Mouse (Mus musculus) midbrain, embryonic 10.5 days (tissue): ENCODE data around the gene Prpf39. TPM values are rescaled to one million over a fixed set of nuclear protein-coding genes. Genes with fewer than 3 reads are reported as not detected.
A peak's percentile ranks its signal among the peaks of the same experiment; 100 is the strongest.

Experiments used
- DNase-seq: peaks from one replicate; pipeline ENCODE4 v3.0.0-alpha.2; 2017; ENCODE audit warnings: low spot score
- H3K27ac ChIP-seq: fragments of 300-500 bp; sonication (generic); replicated peaks from 2 replicates; pipeline ENCODE4 v1.5.1; 2016; ENCODE audit warnings: mild to moderate bottlenecking
- H3K27me3 ChIP-seq: fragments of 300-500 bp; sonication (generic); 2 replicates; pipeline ENCODE4 v1.6.1; 2016; ENCODE audit warnings: low read depth, mild to moderate bottlenecking; ENCODE audit not compliant: poor library complexity, severe bottlenecking
- H3K36me3 ChIP-seq: fragments of 300-500 bp; sonication (generic); 2 replicates; pipeline ENCODE4 v1.6.1; 2016; ENCODE audit warnings: mild to moderate bottlenecking, moderate library complexity
- H3K4me1 ChIP-seq: fragments of 300-500 bp; sonication (generic); 2 replicates; pipeline ENCODE4 v1.6.1; 2016
- H3K4me3 ChIP-seq: fragments of 300-500 bp; sonication (generic); 2 replicates; pipeline ENCODE4 v1.5.1; 2016; ENCODE audit warnings: mild to moderate bottlenecking, moderate library complexity
- H3K9me3 ChIP-seq: fragments of 300-500 bp; sonication (generic); replicated peaks from 2 replicates; pipeline ENCODE4 v1.6.1; 2016; ENCODE audit warnings: mild to moderate bottlenecking
- WGBS: fragments of 180-500 bp; shearing (Covaris S2); methylation state at CpG from one replicate; pipeline ENCODE4 v1.1.7; 2016; 5-methylcytosine and 5-hydroxymethylcytosine counted together
- polyA plus RNA-seq: library from polyadenylated mRNA; unstranded; fragments of >200 nt; fragmentation: Nextera tagmentation; extraction: Ambion mirVana; gene quantifications from 2 replicates; pipeline ENCODE4 v1.2.1, GENCODE M21; 2016

Gene Prpf39
- 59.5 and 61.8 TPM in 2 replicates for polyA plus RNA-seq

DNA sequence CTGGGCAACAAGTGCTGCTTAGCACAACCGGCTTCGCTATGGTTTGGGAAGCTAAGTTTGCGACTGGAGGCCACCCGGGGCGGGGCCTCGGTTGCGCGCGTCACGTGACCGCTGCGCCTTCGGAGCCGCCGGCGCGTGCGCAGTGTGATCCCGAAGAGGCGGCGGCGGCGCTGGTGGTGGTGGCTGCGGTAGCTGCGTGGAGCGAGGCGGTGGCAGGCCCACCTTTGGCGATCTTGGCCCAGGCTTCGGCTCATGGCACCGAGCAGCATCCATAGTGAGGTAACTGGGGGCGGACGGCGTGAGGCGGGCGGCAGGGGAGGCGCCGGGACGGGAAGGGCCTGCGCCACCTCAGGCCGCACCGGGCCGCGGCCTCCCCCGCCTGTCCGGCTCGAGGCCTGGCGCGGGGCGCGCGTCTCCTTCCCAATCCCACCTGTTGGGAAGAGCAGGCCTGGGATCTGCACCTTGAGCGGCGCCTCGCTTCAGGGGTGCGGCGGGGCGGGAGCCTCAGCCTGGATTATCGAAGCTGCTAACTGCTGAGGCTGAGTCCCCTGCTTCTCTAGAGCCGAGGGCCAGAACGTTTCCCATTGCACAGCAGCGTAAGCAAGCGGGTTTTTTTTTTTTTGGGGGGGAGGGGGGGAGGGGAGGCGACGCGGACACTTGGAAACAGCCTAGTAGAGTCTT, at the start of gene Prpf39:
Gene Prpf39, plus strand, starts transcription at position 144 of the 681 bp plus-strand sequence.
- H3K4me1 ChIP-seq, result peaks cover 25% of the 10 kb centered on the region
- peak; percentile 89 for DNase-seq
- no peaks in the 10 kb centered on the region for H3K9me3 ChIP-seq
- under 1% methylated on average over 59 of the region's 65 CpGs for WGBS
- H3K27me3 ChIP-seq, result no peaks in the 10 kb centered on the region
- H3K36me3 ChIP-seq, result peaks cover 16% of the 10 kb centered on the region; the same call in 1 of the 2 replicates
- H3K27ac ChIP-seq, result peak within 1 kb of the TSS; percentile 96
- peak within 1 kb of the TSS; percentile 94 for H3K4me3 ChIP-seq

- H3K27me3 ChIP-seq, result no peaks in the 10 kb centered on the region
- no peaks in the 10 kb centered on the region for H3K4me1 ChIP-seq
- no peak overlapping the region for H3K4me3 ChIP-seq
- no peak overlapping the region for H3K27ac ChIP-seq
- 86% methylated on average over 3 of the region's 3 CpGs for WGBS
- peaks cover 91% of the 10 kb centered on the region for H3K36me3 ChIP-seq
- DNase-seq, result no peak
- no peaks in the 10 kb centered on the region for H3K9me3 ChIP-seq
Measured at GRCm38 (mm10) chr12:65007725-65008124, 28.4 kb upstream of the Prpf39 start.

DNA sequence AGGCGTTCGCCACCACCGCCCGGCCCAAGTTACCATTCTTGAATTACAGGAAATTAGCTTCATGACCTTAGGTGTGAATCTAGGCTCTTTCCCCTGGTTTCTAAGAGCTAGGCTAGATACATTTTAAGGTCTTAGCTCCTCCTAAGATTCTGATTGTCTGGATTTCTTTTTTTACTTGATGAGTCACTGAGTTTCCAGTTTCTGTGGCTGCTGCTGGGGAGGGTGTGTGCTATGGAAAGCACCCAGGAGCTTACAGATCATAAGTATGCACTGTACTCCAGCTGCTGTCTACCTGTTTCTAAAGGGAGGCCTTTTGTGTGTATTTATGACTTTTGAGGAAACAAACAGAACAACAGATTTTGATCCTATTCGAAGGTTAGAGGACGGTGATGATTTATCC, 13.3 kb upstream of the Prpf39 start:
- Histone ChIP-seq H3K27me3 (no peaks in the 10 kb centered on the region), H3K27ac (no peak overlapping the region), H3K9me3 (no peaks in the 10 kb centered on the region; the same call in 1 of the 2 replicates), H3K4me1 (no peaks in the 10 kb centered on the region), H3K4me3 (no peak overlapping the region), H3K36me3 (peaks cover 50% of the 10 kb centered on the region)
- WGBS, result 95% methylated on average over 6 of the region's 6 CpGs
- DNase-seq, result no peak

GRCm38 (mm10) chr12:65035839-65036189, 319 bp upstream of the Prpf39 start:
- no peaks in the 10 kb centered on the region for H3K9me3 ChIP-seq
- peaks cover 25% of the 10 kb centered on the region for H3K4me1 ChIP-seq
- no peaks in the 10 kb centered on the region for H3K27me3 ChIP-seq
- WGBS, result 50% methylated on average over 8 of the region's 8 CpGs
- no peak for DNase-seq
- H3K4me3 ChIP-seq, result peak overlapping the region; percentile 94
- peak overlapping the region; percentile 96 for H3K27ac ChIP-seq
- peaks cover 11% of the 10 kb centered on the region; the same call in 1 of the 2 replicates for H3K36me3 ChIP-seq

DNA sequence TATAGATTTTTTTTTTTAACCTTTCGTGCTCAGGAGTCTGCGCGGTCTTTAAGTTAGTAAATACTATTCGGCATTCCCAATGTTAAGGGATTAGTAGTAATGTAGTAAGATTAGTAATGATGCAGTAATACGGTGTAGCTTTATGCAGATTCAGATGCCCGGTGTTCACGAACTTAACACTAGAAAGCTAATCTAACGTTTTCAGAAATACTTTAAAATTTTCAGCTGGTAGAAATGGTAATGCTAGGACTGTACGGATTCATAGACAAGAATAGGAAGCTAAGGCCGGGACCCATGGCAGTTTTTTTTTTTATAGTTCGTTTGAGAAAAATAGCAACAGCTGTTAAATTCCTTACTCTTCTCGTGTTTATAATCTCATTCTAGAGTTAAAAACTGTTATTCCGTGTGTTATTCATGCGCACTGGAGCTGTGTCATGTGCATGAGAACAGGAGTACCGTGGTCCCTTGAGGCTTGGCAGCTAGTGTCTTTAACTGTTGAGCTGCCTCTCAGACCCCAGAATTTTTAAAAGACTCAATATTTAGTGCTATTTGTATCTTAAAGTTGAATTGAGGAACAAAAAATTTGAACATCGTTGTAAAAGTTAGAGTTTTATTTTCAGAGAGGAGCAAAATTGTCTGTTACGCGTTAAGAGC, 886 bp downstream of the Prpf39 start:
- DNase-seq, result no peak
- WGBS, result 22% methylated on average over 18 of the region's 18 CpGs
- peak overlapping the region; percentile 96 for H3K27ac ChIP-seq

GRCm38 (mm10) chr12:65037546-65037937, 1.4 kb downstream of the Prpf39 start:
- 66% methylated on average over 4 of the region's 4 CpGs for WGBS
- Histone ChIP-seq H3K27me3 (no peaks in the 10 kb centered on the region), H3K9me3 (no peaks in the 10 kb centered on the region), H3K36me3 (peaks cover 26% of the 10 kb centered on the region), H3K4me1 (peaks cover 25% of the 10 kb centered on the region), H3K4me3 (peak overlapping the region; percentile 94), H3K27ac (no peak overlapping the region)
- no peak for DNase-seq

More for the DNA sequence above, 886 bp downstream of the Prpf39 start:
- no peaks in the 10 kb centered on the region for H3K9me3 ChIP-seq
- H3K4me1 ChIP-seq, result peaks cover 25% of the 10 kb centered on the region
- peak overlapping the region; percentile 94 for H3K4me3 ChIP-seq
- H3K36me3 ChIP-seq, result peaks cover 21% of the 10 kb centered on the region
- H3K27me3 ChIP-seq, result no peaks in the 10 kb centered on the region

- H3K4me1 ChIP-seq, result no peaks in the 10 kb centered on the region
- no peak for DNase-seq
- H3K27ac ChIP-seq, result no peak overlapping the region
- H3K36me3 ChIP-seq, result peaks cover 91% of the 10 kb centered on the region
- no peaks in the 10 kb centered on the region for H3K27me3 ChIP-seq
- no peaks in the 10 kb centered on the region for H3K9me3 ChIP-seq
- no peak overlapping the region for H3K4me3 ChIP-seq
Measured at GRCm38 (mm10) chr12:65048799-65049198, 12.7 kb downstream of the Prpf39 start.

DNA sequence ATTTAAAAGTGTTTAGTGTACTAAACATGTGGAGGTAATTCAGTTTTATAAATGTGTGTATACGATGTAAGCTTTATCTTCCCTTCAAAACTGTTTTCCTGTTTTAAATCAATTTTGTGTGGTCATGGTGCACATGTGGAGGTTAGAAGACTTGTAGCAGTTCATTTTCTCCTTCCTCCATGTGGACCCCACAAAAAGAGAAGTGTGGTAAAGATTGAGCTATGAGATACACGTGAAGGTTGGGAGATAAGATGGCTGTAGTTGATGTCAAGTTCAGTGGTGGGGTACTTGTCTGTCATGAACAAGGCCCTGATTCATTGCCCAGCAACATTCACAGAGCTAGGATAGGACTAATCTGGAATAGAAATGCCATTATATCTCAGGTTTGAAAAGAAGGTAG, 22.1 kb downstream of the Prpf39 start:
- peaks cover 97% of the 10 kb centered on the region for H3K36me3 ChIP-seq
- DNase-seq, result no peak
- no peaks in the 10 kb centered on the region for H3K9me3 ChIP-seq
- no peaks in the 10 kb centered on the region for H3K27me3 ChIP-seq
- no peak overlapping the region for H3K27ac ChIP-seq
- 90% methylated on average over 2 of the region's 2 CpGs for WGBS
- no peak overlapping the region for H3K4me3 ChIP-seq
- no peaks in the 10 kb centered on the region for H3K4me1 ChIP-seq

- Histone ChIP-seq H3K4me3 (no peak overlapping the region), H3K4me1 (no peaks in the 10 kb centered on the region), H3K27ac (no peak overlapping the region), H3K36me3 (peaks cover 97% of the 10 kb centered on the region), H3K27me3 (no peaks in the 10 kb centered on the region), H3K9me3 (no peaks in the 10 kb centered on the region)
- no peak for DNase-seq
Measured at GRCm38 (mm10) chr12:65061082-65061481, 24.9 kb downstream of the Prpf39 start.

DNA sequence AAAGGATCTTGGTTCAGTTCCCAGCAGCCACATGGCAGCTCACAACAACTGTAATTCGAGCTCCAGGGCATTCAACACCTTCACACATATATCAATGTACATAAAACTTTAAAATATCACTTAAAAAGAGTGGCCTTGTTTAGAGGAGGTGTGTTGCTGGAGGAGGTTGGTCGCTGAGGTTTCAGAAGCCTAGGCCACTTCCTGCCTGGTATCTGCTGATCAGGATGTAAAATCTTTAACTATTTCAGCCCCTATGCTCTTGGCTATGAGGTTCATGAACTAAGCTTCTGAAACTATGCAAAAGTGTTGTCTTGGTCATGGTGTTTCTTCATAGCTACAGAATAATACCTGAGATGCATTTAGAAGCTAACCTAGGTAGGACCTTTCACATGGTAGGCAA, 29.1 kb downstream of the Prpf39 start:
- 81% methylated on average over 2 of the region's 2 CpGs for WGBS
- DNase-seq, result no peak
- Histone ChIP-seq H3K36me3 (peaks cover 99% of the 10 kb centered on the region), H3K4me3 (no peak overlapping the region), H3K9me3 (no peaks in the 10 kb centered on the region), H3K27ac (no peak overlapping the region), H3K27me3 (no peaks in the 10 kb centered on the region), H3K4me1 (no peaks in the 10 kb centered on the region)

- H3K27me3 ChIP-seq, result no peaks in the 10 kb centered on the region
- H3K4me1 ChIP-seq, result no peaks in the 10 kb centered on the region
- no peak overlapping the region for H3K27ac ChIP-seq
- peaks cover 93% of the 10 kb centered on the region for H3K36me3 ChIP-seq
- WGBS, result 83% methylated on average over 3 of the region's 3 CpGs
- H3K9me3 ChIP-seq, result no peaks in the 10 kb centered on the region
- H3K4me3 ChIP-seq, result no peak overlapping the region
- no peak for DNase-seq
Measured at GRCm38 (mm10) chr12:65066234-65066633, 30.1 kb downstream of the Prpf39 start.

DNA sequence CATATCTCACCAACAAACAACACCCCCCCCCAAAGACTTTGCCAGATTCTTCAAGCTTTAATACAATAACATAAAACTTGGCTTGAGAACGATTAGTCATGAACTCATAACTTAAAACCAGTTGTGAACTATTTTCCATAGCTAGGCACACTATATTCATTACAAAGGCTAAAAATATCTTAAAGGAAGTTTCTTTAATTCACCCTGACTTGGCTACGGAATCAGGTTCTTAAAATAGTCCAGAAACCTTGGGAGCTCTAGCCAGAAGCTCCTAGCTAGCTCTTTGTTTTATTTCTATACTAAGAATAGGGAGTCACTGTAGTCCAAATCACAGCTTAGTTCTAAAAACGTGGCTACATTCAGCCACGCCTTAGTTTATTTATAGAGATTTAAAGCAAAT, 32.3 kb downstream of the Prpf39 start:
- H3K36me3 ChIP-seq, result peaks cover 77% of the 10 kb centered on the region
- H3K4me3 ChIP-seq, result no peak overlapping the region
- WGBS, result 89% methylated on average over 4 of the region's 4 CpGs
- no peaks in the 10 kb centered on the region for H3K27me3 ChIP-seq
- peaks cover 14% of the 10 kb centered on the region for H3K4me1 ChIP-seq
- H3K9me3 ChIP-seq, result no peaks in the 10 kb centered on the region
- DNase-seq, result no peak
- H3K27ac ChIP-seq, result no peak overlapping the region

DNA sequence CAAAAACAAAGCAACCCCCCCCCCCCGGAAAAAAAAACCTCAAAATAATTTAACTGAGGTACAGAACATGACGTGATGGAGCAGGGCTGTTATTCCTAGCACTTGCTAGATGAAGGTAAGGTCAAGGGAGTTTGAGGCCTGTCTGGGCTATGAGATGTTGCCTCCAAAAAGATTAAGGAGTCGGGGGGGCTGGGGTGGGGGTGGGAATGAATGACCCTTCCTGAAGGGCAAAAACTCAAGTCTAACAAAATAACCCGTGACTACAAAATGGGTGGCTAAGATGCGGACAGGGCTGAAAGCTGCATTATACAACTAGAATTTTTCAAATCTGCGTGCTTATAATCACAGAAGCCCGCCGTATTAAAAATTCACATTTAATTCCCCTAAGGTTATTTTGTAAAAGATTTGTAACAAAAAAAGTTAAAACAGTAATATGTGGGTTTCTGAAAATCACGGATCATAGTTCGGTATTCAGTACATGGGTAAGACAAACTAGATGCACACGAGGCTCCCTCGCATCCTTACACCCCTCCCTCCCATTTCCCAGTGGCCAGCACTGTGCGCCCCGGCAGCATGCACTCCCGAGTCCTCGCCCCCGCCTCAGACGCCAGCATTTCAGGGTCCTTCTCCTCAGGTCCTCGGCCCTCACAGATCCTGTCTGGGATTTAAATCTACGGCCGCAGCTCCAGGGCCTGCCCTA, 36.9 kb downstream of the Prpf39 start:
- Histone ChIP-seq H3K36me3 (peaks cover 35% of the 10 kb centered on the region), H3K27me3 (no peaks in the 10 kb centered on the region), H3K9me3 (no peaks in the 10 kb centered on the region), H3K4me1 (peaks cover 44% of the 10 kb centered on the region), H3K27ac (peak overlapping the region; percentile 99), H3K4me3 (peak overlapping the region; percentile 95)
- WGBS, result 6% methylated on average over 21 of the region's 21 CpGs
- no peak for DNase-seq
